Mouse (Mus musculus): Measurements from ENCODE around the gene Hcrt. TPM values are rescaled to one million over a fixed set of nuclear protein-coding genes. Genes with fewer than 3 reads are reported as not detected.

Hcrt gene
- polyA plus RNA-seq, 1 experiment from 2014 or later, result not detected

GRCm38 (mm10) chr11:100784286-100784685 lies 21.6 kb upstream of the Hcrt start:
- DNase-seq (ENCODE audit: extremely low spot score, low spot score), result no peak
- H3K27ac ChIP-seq, result no peak overlapping the region
- H3K4me3 ChIP-seq, result no peak overlapping the region
- peaks cover 15% of the 10 kb centered on the region for H3K4me1 ChIP-seq
- no peaks in the 10 kb centered on the region for H3K9me3 ChIP-seq
- H3K36me3 ChIP-seq (replicated peaks), result peaks cover 37% of the 10 kb centered on the region
- no peaks in the 10 kb centered on the region for H3K27me3 ChIP-seq (ENCODE audit: poor library complexity, severe bottlenecking)
- 88% methylated on average over 8 of the region's 8 CpGs for WGBS

GRCm38 (mm10) chr11:100782568-100782967 lies 19.8 kb upstream of the Hcrt start:
- WGBS, result 87% methylated on average over 13 of the region's 13 CpGs
- DNase-seq (ENCODE audit: extremely low spot score, low spot score), result no peak
- H3K4me1 ChIP-seq, result peaks cover 9% of the 10 kb centered on the region
- no peak overlapping the region for H3K4me3 ChIP-seq
- peaks cover 30% of the 10 kb centered on the region for H3K36me3 ChIP-seq (replicated peaks)
- no peaks in the 10 kb centered on the region for H3K27me3 ChIP-seq (ENCODE audit: poor library complexity, severe bottlenecking)
- H3K27ac ChIP-seq, result no peak overlapping the region
- H3K9me3 ChIP-seq, result no peaks in the 10 kb centered on the region

- H3K36me3 ChIP-seq (replicated peaks), result peaks cover 28% of the 10 kb centered on the region
- no peak overlapping the region for H3K4me3 ChIP-seq
- no peak overlapping the region for H3K27ac ChIP-seq
- no peaks in the 10 kb centered on the region for H3K9me3 ChIP-seq
- H3K27me3 ChIP-seq (ENCODE audit: poor library complexity, severe bottlenecking), result no peaks in the 10 kb centered on the region
- peaks cover 8% of the 10 kb centered on the region for H3K4me1 ChIP-seq
- 91% methylated on average over 15 of the region's 15 CpGs for WGBS
- no peak for DNase-seq (ENCODE audit: extremely low spot score, low spot score)
These were observed 19.2 kb upstream of the Hcrt start for GRCm38 (mm10) chr11:100781763-100782475.

GRCm38 (mm10) chr11:100780247-100780646 lies 17.5 kb upstream of the Hcrt start:
- H3K27me3 ChIP-seq (ENCODE audit: poor library complexity, severe bottlenecking), result no peaks in the 10 kb centered on the region
- H3K9me3 ChIP-seq, result no peaks in the 10 kb centered on the region
- no peak overlapping the region for H3K4me3 ChIP-seq
- no peak overlapping the region for H3K27ac ChIP-seq
- WGBS, result 84% methylated on average over 8 of the region's 8 CpGs
- H3K36me3 ChIP-seq (replicated peaks), result peaks cover 26% of the 10 kb centered on the region
- DNase-seq (ENCODE audit: extremely low spot score, low spot score), result no peak
- no peaks in the 10 kb centered on the region for H3K4me1 ChIP-seq

- Histone ChIP-seq H3K4me1 (no peaks in the 10 kb centered on the region), H3K9me3 (no peaks in the 10 kb centered on the region), H3K27me3 (ENCODE audit: poor library complexity, severe bottlenecking) (no peaks in the 10 kb centered on the region), H3K36me3 (replicated peaks) (peaks cover 19% of the 10 kb centered on the region), H3K4me3 (no peak overlapping the region), H3K27ac (no peak overlapping the region)
- 78% methylated on average over 3 of the region's 3 CpGs for WGBS
- DNase-seq (ENCODE audit: extremely low spot score, low spot score), result no peak
These were observed 15.3 kb upstream of the Hcrt start for GRCm38 (mm10) chr11:100778069-100778468.

- H3K27me3 ChIP-seq (ENCODE audit: poor library complexity, severe bottlenecking), result no peaks in the 10 kb centered on the region
- 87% methylated on average over 10 of the region's 10 CpGs for whole genome bisulfite sequencing
- H3K36me3 ChIP-seq (replicated peaks), result 0 out of 2 replicates have a peak, but pooled peaks cover 7% of the 10 kb centered on the region
- H3K4me1 ChIP-seq, result peaks cover 2% of the 10 kb centered on the region
- no peak overlapping the region for H3K4me3 ChIP-seq
- no peaks in the 10 kb centered on the region for H3K9me3 ChIP-seq
- no peak for DNase-seq (ENCODE audit: extremely low spot score, low spot score)
- no peak overlapping the region for H3K27ac ChIP-seq
These were observed 13.2 kb upstream of the Hcrt start for GRCm38 (mm10) chr11:100775921-100776320.

- Histone ChIP-seq H3K4me3 (no peak overlapping the region), H3K4me1 (peaks cover 15% of the 10 kb centered on the region), H3K27ac (no peak overlapping the region), H3K36me3 (replicated peaks) (0 out of 2 replicates have a peak, but pooled peaks cover under 1% of the 10 kb centered on the region), H3K27me3 (ENCODE audit: poor library complexity, severe bottlenecking) (no peaks in the 10 kb centered on the region), H3K9me3 (no peaks in the 10 kb centered on the region)
- DNase-seq (ENCODE audit: extremely low spot score, low spot score), result no peak
- WGBS, result 86% methylated on average over 4 of the region's 4 CpGs
These were observed 11.5 kb upstream of the Hcrt start for GRCm38 (mm10) chr11:100774261-100774660.

GRCm38 (mm10) chr11:100770646-100771408 lies 8.1 kb upstream of the Hcrt start, which contains the start of gene Ghdc:
Ghdc (minus strand) TSS chr11:100770957.
- Histone ChIP-seq H3K9me3 (no peaks in the 10 kb centered on the region), H3K4me3 (peak within 1 kb of the TSS; percentile 55), H3K27me3 (ENCODE audit: poor library complexity, severe bottlenecking) (no peaks in the 10 kb centered on the region), H3K36me3 (replicated peaks) (no peaks in the 10 kb centered on the region), H3K4me1 (peaks cover 15% of the 10 kb centered on the region), H3K27ac (peak within 1 kb of the TSS; percentile 62)
- WGBS, result 28% methylated on average over 17 of the region's 17 CpGs
- DNase-seq (ENCODE audit: extremely low spot score, low spot score), result peak; percentile 50

GRCm38 (mm10) chr11:100769980-100770379 lies 7.2 kb upstream of the Hcrt start:
- no peaks in the 10 kb centered on the region for H3K9me3 ChIP-seq
- peak overlapping the region; percentile 55 for H3K4me3 ChIP-seq
- H3K27me3 ChIP-seq (ENCODE audit: poor library complexity, severe bottlenecking), result no peaks in the 10 kb centered on the region
- WGBS, result 59% methylated on average over 6 of the region's 6 CpGs
- peaks cover 15% of the 10 kb centered on the region for H3K4me1 ChIP-seq
- no peaks in the 10 kb centered on the region for H3K36me3 ChIP-seq (replicated peaks)
- DNase-seq (ENCODE audit: extremely low spot score, low spot score), result no peak
- H3K27ac ChIP-seq, result no peak overlapping the region

GRCm38 (mm10) chr11:100767871-100768270 lies 5.1 kb upstream of the Hcrt start:
- Histone ChIP-seq H3K4me1 (peaks cover 15% of the 10 kb centered on the region), H3K9me3 (no peaks in the 10 kb centered on the region), H3K27me3 (ENCODE audit: poor library complexity, severe bottlenecking) (peaks cover 6% of the 10 kb centered on the region), H3K27ac (no peak overlapping the region), H3K36me3 (replicated peaks) (no peaks in the 10 kb centered on the region), H3K4me3 (no peak overlapping the region)
- 93% methylated on average over 5 of the region's 5 CpGs for WGBS
- DNase-seq (ENCODE audit: extremely low spot score, low spot score), result no peak

GRCm38 (mm10) chr11:100766726-100767125 lies 4.0 kb upstream of the Hcrt start:
- Histone ChIP-seq H3K36me3 (replicated peaks) (no peaks in the 10 kb centered on the region), H3K4me3 (no peak overlapping the region), H3K9me3 (no peaks in the 10 kb centered on the region), H3K27me3 (ENCODE audit: poor library complexity, severe bottlenecking) (peaks cover 18% of the 10 kb centered on the region), H3K27ac (no peak overlapping the region), H3K4me1 (peaks cover 21% of the 10 kb centered on the region)
- 85% methylated on average over 9 of the region's 9 CpGs for WGBS
- DNase-seq (ENCODE audit: extremely low spot score, low spot score), result no peak

- under 1% methylated on average over 27 of the region's 27 CpGs for WGBS
- Histone ChIP-seq H3K27me3 (ENCODE audit: poor library complexity, severe bottlenecking) (peaks cover 59% of the 10 kb centered on the region), H3K27ac (peak overlapping the region; percentile 69), H3K4me1 (peaks cover 32% of the 10 kb centered on the region), H3K4me3 (peak overlapping the region; percentile 55), H3K9me3 (no peaks in the 10 kb centered on the region), H3K36me3 (replicated peaks) (no peaks in the 10 kb centered on the region)
- DNase-seq (ENCODE audit: extremely low spot score, low spot score), result peak; percentile 92
These were observed 1.1 kb downstream of the Hcrt start for GRCm38 (mm10) chr11:100761547-100762045.
